In genomic region chr7:46839861-46840260, GRCm38 (mm10) we compare ENCODE assay signal across 16 mouse cellular contexts. TPM values are rescaled to one million over a fixed set of nuclear protein-coding genes. Genes with fewer than 3 reads are reported as not detected.
DNase-seq lines count a peak whose midpoint lies in the region; ATAC-seq and TF ChIP-seq lines count a peak whose summit lies in the region.
"Had no signal": no experiment of that assay in that cellular context is flagged by ENCODE, and none has a peak within 500 bp of the region (broad histone marks: within the 10 kb centered on the region; RNA-seq: fewer than 3 reads in every experiment).

No protein-coding gene starts in this region.

- H3K4me2 ChIP-seq in heart, embryonic 16.5 days (ENCODE audit: low read depth, low read length), result no peak overlapping the region
- no peak overlapping the region for H3K4me2 ChIP-seq in lung, embryonic 14.5 days
- H3K4me2 ChIP-seq in intestine, embryonic 15.5 days (replicated peaks), result peak overlapping the region; percentile 45; the same call in 1 of the 2 replicates
- H3K4me2 ChIP-seq: forebrain, embryonic 12.5 days; hindbrain, embryonic 13.5 days had no signal

- no peaks in the 10 kb centered on the region; the same call in 1 of the 2 replicates for H3K27me3 ChIP-seq in heart, embryonic 16.5 days (ENCODE audit: control insufficient read depth, insufficient read depth, low read length)
- H3K27me3 ChIP-seq in lung, embryonic 14.5 days (ENCODE audit: insufficient read depth, low read length), result no peaks in the 10 kb centered on the region
- H3K27me3 ChIP-seq in intestine, embryonic 15.5 days (replicated peaks), result no peaks in the 10 kb centered on the region
- H3K27me3 ChIP-seq in small intestine, adult 2 months (ENCODE audit: control insufficient read depth, insufficient read depth, low read length), result no peaks in the 10 kb centered on the region

- peak overlapping the region; percentile 78; the same call in 1 of the 2 replicates for H3K27ac ChIP-seq in heart, embryonic 16.5 days (ENCODE audit: low read length)
- peak overlapping the region; percentile 10; the same call in 1 of the 2 replicates for H3K27ac ChIP-seq in lung, embryonic 14.5 days (ENCODE audit: low read depth)
- H3K27ac ChIP-seq in intestine, embryonic 15.5 days, result peak overlapping the region; percentile 88
- peak overlapping the region; percentile 99 for H3K27ac ChIP-seq in small intestine, adult 2 months (ENCODE audit: insufficient read depth, low read depth, low read length)
- H3K27ac ChIP-seq: embryonic facial prominence, embryonic 12.5 days; forebrain, embryonic 12.5 days; hindbrain, embryonic 13.5 days had no signal

- H3K36me3 ChIP-seq in heart, embryonic 16.5 days (ENCODE audit: control insufficient read depth, insufficient read depth), result no peaks in the 10 kb centered on the region
- H3K36me3 ChIP-seq in lung, embryonic 14.5 days (ENCODE audit: insufficient read depth), result no peaks in the 10 kb centered on the region
- H3K36me3 ChIP-seq in intestine, embryonic 15.5 days, result no peaks in the 10 kb centered on the region
- H3K36me3 ChIP-seq in small intestine, adult 2 months (ENCODE audit: control insufficient read depth, insufficient read depth, low read length), result no peaks in the 10 kb centered on the region
- H3K36me3 ChIP-seq: embryonic facial prominence, embryonic 12.5 days; forebrain, embryonic 12.5 days; hindbrain, embryonic 13.5 days had no signal

- no peak for TF ChIP-seq CTCF in lung, embryonic 14.5 days (IDR thresholded peaks at IDR 0.05; ENCODE audit: low read depth)
- no peak for TF ChIP-seq CTCF in small intestine, adult 2 months (IDR thresholded peaks at IDR 0.05; ENCODE audit: extremely low read depth, insufficient read length, insufficient replicate concordance, low read depth, low read length)

- no peak for ATAC-seq in heart, embryonic 16.5 days (replicated peaks; ENCODE audit: extremely low read depth, insufficient read depth, low FRiP score)
- no peak for ATAC-seq in lung, embryonic 14.5 days (ENCODE audit: insufficient read depth)
- peak; percentile 42 for ATAC-seq in intestine, embryonic 15.5 days

- TF ChIP-seq POLR2A in small intestine, adult 2 months (IDR thresholded peaks at IDR 0.05; ENCODE audit: low read depth, low read length), result no peak

- DNase-seq in heart, adult 11 months, result no peak
- no peak for DNase-seq in lung, embryonic 14.5 days
- DNase-seq in lung, postnatal 25 days (ENCODE audit: low spot score), result no peak
- no peak for DNase-seq in layer of hippocampus, postnatal 10 days (ENCODE audit: low spot score in 2 of 2)
- DNase-seq in thymus, postnatal 4 days, result no peak
- DNase-seq: gastrocnemius, postnatal 25 days; right cerebral cortex, postnatal 25 days had no signal

- 78% methylated on average over 5 of the region's 5 CpGs for WGBS in heart, embryonic 16.5 days
- WGBS in lung, embryonic 14.5 days, result 63% methylated on average over 5 of the region's 5 CpGs
- WGBS in intestine, embryonic 15.5 days, result 59% methylated on average over 5 of the region's 5 CpGs
- 25% methylated on average over 5 of the region's 5 CpGs for WGBS in small intestine, adult 2 months

- no peaks in the 10 kb centered on the region for H3K9me3 ChIP-seq in heart, embryonic 16.5 days (replicated peaks; ENCODE audit: control insufficient read depth, low read length)
- no peaks in the 10 kb centered on the region for H3K9me3 ChIP-seq in lung, embryonic 14.5 days (ENCODE audit: low read depth, low read length)
- no peaks in the 10 kb centered on the region for H3K9me3 ChIP-seq in intestine, embryonic 15.5 days
- H3K9me3 ChIP-seq: embryonic facial prominence, embryonic 12.5 days; forebrain, embryonic 12.5 days; hindbrain, embryonic 13.5 days had no signal

- peaks cover 22% of the 10 kb centered on the region for H3K4me1 ChIP-seq in heart, embryonic 16.5 days (ENCODE audit: control insufficient read depth, insufficient read depth, low read length)
- peaks cover 30% of the 10 kb centered on the region for H3K4me1 ChIP-seq in lung, embryonic 14.5 days (ENCODE audit: insufficient read depth)
- H3K4me1 ChIP-seq in intestine, embryonic 15.5 days (replicated peaks), result peaks cover 39% of the 10 kb centered on the region
- H3K4me1 ChIP-seq in small intestine, adult 2 months (ENCODE audit: control insufficient read depth, insufficient read depth, insufficient read length, low read length), result peaks cover 57% of the 10 kb centered on the region

- no peak overlapping the region for H3K4me3 ChIP-seq in heart, embryonic 16.5 days (ENCODE audit: low read length)
- H3K4me3 ChIP-seq in lung, embryonic 14.5 days (ENCODE audit: low read depth, low read length), result no peak overlapping the region
- no peak overlapping the region for H3K4me3 ChIP-seq in intestine, embryonic 15.5 days (replicated peaks)
- no peak overlapping the region for H3K4me3 ChIP-seq in small intestine, adult 2 months (ENCODE audit: low read depth, low read length)
- H3K4me3 ChIP-seq: embryonic facial prominence, embryonic 12.5 days; forebrain, embryonic 12.5 days; hindbrain, embryonic 13.5 days had no signal

- no peak overlapping the region for H3K9ac ChIP-seq in heart, embryonic 16.5 days (ENCODE audit: low read length)
- no peak overlapping the region for H3K9ac ChIP-seq in lung, embryonic 14.5 days
- no peak overlapping the region for H3K9ac ChIP-seq in intestine, embryonic 15.5 days
- H3K9ac ChIP-seq: embryonic facial prominence, embryonic 12.5 days; forebrain, embryonic 12.5 days; hindbrain, embryonic 13.5 days had no signal

RNA-seq across cellular contexts. Expression of gene Ldha, which starts 1.4 kb away (rescaled TPM):
- polyA plus RNA-seq in heart, embryonic 16.5 days (2015; fragmentation: Nextera tagmentation; extraction: Ambion mirVana), result 3,218 and 3,386 TPM in 2 replicates
- polyA plus RNA-seq in lung, embryonic 14.5 days (2014; fragmentation: Nextera tagmentation; extraction: Ambion mirVana), result 1,903 and 1,950 TPM in 2 replicates
- polyA plus RNA-seq in intestine, embryonic 15.5 days (2015; fragmentation: Nextera tagmentation; extraction: Ambion mirVana), result 2,580 and 2,742 TPM in 2 replicates
- 766 and 1,649 TPM in 2 replicates for polyA plus RNA-seq in small intestine, adult 2 months (2012; rRNA removed)
- total RNA-seq in layer of hippocampus, postnatal 10 days (2021), result 100 to 1,000 TPM; 430 to 445 TPM

RNA-seq across cellular contexts. Expression of gene Ldhc, which starts 21.1 kb away (rescaled TPM):
- polyA plus RNA-seq in heart, embryonic 16.5 days (2015; fragmentation: Nextera tagmentation; extraction: Ambion mirVana), result not detected in 2 replicates
- 0.13 TPM in 1 of 2 replicates, not detected in the other for polyA plus RNA-seq in lung, embryonic 14.5 days (2014; fragmentation: Nextera tagmentation; extraction: Ambion mirVana)
- not detected in 2 replicates for polyA plus RNA-seq in intestine, embryonic 15.5 days (2015; fragmentation: Nextera tagmentation; extraction: Ambion mirVana)
- not detected in 2 replicates for polyA plus RNA-seq in small intestine, adult 2 months (2012; rRNA removed)
- total RNA-seq in layer of hippocampus, postnatal 10 days (2021), result not detected
- total RNA-seq: adrenal gland, postnatal 4 days; gastrocnemius, postnatal 25 days; left cerebral cortex, postnatal 10 days had no signal
- polyA plus RNA-seq: embryonic facial prominence, embryonic 12.5 days; forebrain, embryonic 12.5 days; stomach, embryonic 14.5 days had no signal

RNA-seq across cellular contexts. Expression of gene Gtf2h1, which starts 44.0 kb away (rescaled TPM):
- polyA plus RNA-seq in heart, embryonic 16.5 days (2015; fragmentation: Nextera tagmentation; extraction: Ambion mirVana), result 32.2 and 33.3 TPM in 2 replicates
- polyA plus RNA-seq in lung, embryonic 14.5 days (2014; fragmentation: Nextera tagmentation; extraction: Ambion mirVana), result 41.7 and 47.1 TPM in 2 replicates
- polyA plus RNA-seq in intestine, embryonic 15.5 days (2015; fragmentation: Nextera tagmentation; extraction: Ambion mirVana), result 63.3 and 72.8 TPM in 2 replicates
- 3.1 and 5.9 TPM in 2 replicates for polyA plus RNA-seq in small intestine, adult 2 months (2012; rRNA removed)
- 10 to 100 TPM; 32.9 to 38.1 TPM for total RNA-seq in layer of hippocampus, postnatal 10 days (2021)

RNA-seq across cellular contexts. Expression of gene Hps5, which starts 44.0 kb away (rescaled TPM):
- 10.4 and 13.0 TPM in 2 replicates for polyA plus RNA-seq in heart, embryonic 16.5 days (2015; fragmentation: Nextera tagmentation; extraction: Ambion mirVana)
- polyA plus RNA-seq in lung, embryonic 14.5 days (2014; fragmentation: Nextera tagmentation; extraction: Ambion mirVana), result 19.2 and 24.5 TPM in 2 replicates
- 23.2 and 23.3 TPM in 2 replicates for polyA plus RNA-seq in intestine, embryonic 15.5 days (2015; fragmentation: Nextera tagmentation; extraction: Ambion mirVana)
- 14.4 and 22.7 TPM in 2 replicates for polyA plus RNA-seq in small intestine, adult 2 months (2012; rRNA removed)
- 10 to 100 TPM; 15.4 to 21.7 TPM for total RNA-seq in layer of hippocampus, postnatal 10 days (2021)

Comparison
In these comparisons a context has a peak if more than half of its experiments do, and no peak if none do; other contexts are left out.
1. H3K27ac ChIP-seq: peak in every context shown above with its lines; median percentile 99 in small intestine, adult 2 months; 88 in intestine, embryonic 15.5 days; 78 in heart, embryonic 16.5 days; 10 in lung, embryonic 14.5 days.